Comparison of ENCODE assay signal across 23 mouse cellular contexts in genomic region chr1:194989024-194989423, GRCm38 (mm10). TPM values are rescaled to one million over a fixed set of nuclear protein-coding genes. Genes with fewer than 3 reads are reported as not detected.
A peak's percentile ranks its signal among the peaks of the same experiment; 100 is the strongest.
DNase-seq lines count a peak whose midpoint lies in the region; ATAC-seq and TF ChIP-seq lines count a peak whose summit lies in the region.
"Had no signal": no experiment of that assay in that cellular context is flagged by ENCODE, and none has a peak within 500 bp of the region (broad histone marks: within the 10 kb centered on the region; RNA-seq: fewer than 3 reads in every experiment).

No protein-coding gene starts in this region.

- TF ChIP-seq CTCF in kidney, adult 2 months (conservative IDR thresholded peaks at IDR 0.05; ENCODE audit: insufficient read depth, insufficient read length, low read depth, low read length), result peak; percentile 32

- no peaks in the 10 kb centered on the region for H3K27me3 ChIP-seq in kidney, adult 2 months (replicated peaks; ENCODE audit: control insufficient read depth, insufficient read depth, low read length)
- H3K27me3 ChIP-seq: liver, embryonic 12.5 days; midbrain, embryonic 15.5 days; neural tube, embryonic 12.5 days had no signal

- ATAC-seq in megakaryocyte, adult 5-6 weeks (ENCODE audit: poor library complexity, severe bottlenecking), result peak; percentile 79
- ATAC-seq: forebrain, embryonic 16.5 days; liver, embryonic 12.5 days; midbrain, embryonic 15.5 days had no signal

- no peak overlapping the region for H3K27ac ChIP-seq in kidney, adult 2 months (ENCODE audit: insufficient read depth, low read depth, low read length)
- H3K27ac ChIP-seq: embryonic facial prominence, embryonic 10.5 days; heart, embryonic 10.5 days; hindbrain, embryonic 10.5 days; limb, embryonic 10.5 days; liver, embryonic 12.5 days; midbrain, embryonic 15.5 days; neural tube, embryonic 12.5 days had no signal

- peaks cover 37% of the 10 kb centered on the region for H3K4me1 ChIP-seq in kidney, adult 2 months (ENCODE audit: control insufficient read depth, insufficient read depth, low read length)
- H3K4me1 ChIP-seq: embryonic facial prominence, embryonic 10.5 days; hindbrain, embryonic 10.5 days; limb, embryonic 10.5 days; midbrain, embryonic 15.5 days; neural tube, embryonic 12.5 days had no signal

- no peak for DNase-seq in kidney, adult 2 months
- no peak for DNase-seq in kidney, adult 9 months
- peak; percentile 39 for DNase-seq in lung, postnatal 36 days
- no peak for DNase-seq in lung, adult 18-20 months
- DNase-seq in left cerebral cortex, adult 18-20 months (ENCODE audit: low spot score in 2 of 2), result no peak
- no peak for DNase-seq in frontal cortex, adult 2 months (ENCODE audit: extremely low spot score in 1 of 2, low spot score in 1 of 2)
- DNase-seq: cerebellum, adult 11 months; cerebellum, adult 9-11 months; gastrocnemius, postnatal 25 days; kidney, adult 18-20 months; kidney, postnatal 25 days; lung, embryonic 14.5 days; right cerebral cortex, postnatal 4 days; thymus, postnatal 25 days had no signal

- WGBS in kidney, adult 2 months, result 96% methylated on average over 1 of the region's 1 CpGs

- no peak for TF ChIP-seq POLR2A in kidney, adult 2 months (IDR thresholded peaks at IDR 0.05; ENCODE audit: low read depth, low read length)

- H3K4me3 ChIP-seq in kidney, adult 2 months (ENCODE audit: insufficient read depth, low read depth, low read length), result no peak overlapping the region
- H3K4me3 ChIP-seq: embryonic facial prominence, embryonic 10.5 days; heart, embryonic 10.5 days; hindbrain, embryonic 10.5 days; limb, embryonic 10.5 days; liver, embryonic 12.5 days; midbrain, embryonic 15.5 days; neural tube, embryonic 12.5 days had no signal

- no peaks in the 10 kb centered on the region for H3K36me3 ChIP-seq in kidney, adult 2 months (ENCODE audit: control insufficient read depth, insufficient read depth, low read length)
- H3K36me3 ChIP-seq: embryonic facial prominence, embryonic 10.5 days; heart, embryonic 10.5 days; hindbrain, embryonic 10.5 days; limb, embryonic 10.5 days; liver, embryonic 12.5 days; midbrain, embryonic 15.5 days; neural tube, embryonic 12.5 days had no signal

RNA-seq across cellular contexts. Expression of gene Cd34, which starts 50.4 kb away (rescaled TPM):
- 33.9 and 37.5 TPM in 2 replicates for polyA plus RNA-seq in kidney, adult 2 months (2012; rRNA removed)
- total RNA-seq in megakaryocyte, adult 5-6 weeks (2015), result 11.7 and 15.8 TPM in 2 replicates
- 21.0 and 21.2 TPM in 2 replicates for total RNA-seq in megakaryocyte, adult 5-6 weeks (2017)
- total RNA-seq in left cerebral cortex, adult 18-20 months (2021), result 10 to 100 TPM; 58.2 to 62.0 TPM
- polyA plus RNA-seq in frontal cortex, adult 2 months (2012; rRNA removed), result 43.8 and 48.6 TPM in 2 replicates
